Mouse (Mus musculus): ENCODE measurements at regions not wholly inside any gene's neighbourhood (a gene's known extent, or its start where the extent isn't known, plus 50 kb on each side); places are given as distances from the start of the nearest gene placed in this dataset.

DNA sequence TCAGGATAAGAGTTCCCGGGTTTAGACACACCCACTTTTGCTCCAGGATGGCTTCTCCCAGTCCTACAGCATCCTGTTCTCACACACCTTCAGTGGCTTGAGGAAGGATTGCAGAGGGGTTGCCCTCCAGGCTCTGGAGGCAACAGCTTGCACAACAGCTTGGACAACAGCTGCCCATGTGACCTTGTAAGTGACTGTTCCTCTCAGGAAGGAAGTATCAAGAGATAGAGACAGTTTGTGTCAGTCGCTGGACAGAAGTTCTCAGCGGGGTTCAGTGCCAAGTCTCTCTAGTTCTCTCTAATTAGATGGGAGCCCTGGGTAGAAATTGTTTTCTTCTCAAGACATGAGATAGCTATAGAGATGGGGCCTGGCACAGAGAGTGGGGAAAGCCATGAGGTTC, 252.9 kb upstream of the Tle3 start:
- WGBS, result 88% methylated on average over 3 of the region's 3 CpGs

DNA sequence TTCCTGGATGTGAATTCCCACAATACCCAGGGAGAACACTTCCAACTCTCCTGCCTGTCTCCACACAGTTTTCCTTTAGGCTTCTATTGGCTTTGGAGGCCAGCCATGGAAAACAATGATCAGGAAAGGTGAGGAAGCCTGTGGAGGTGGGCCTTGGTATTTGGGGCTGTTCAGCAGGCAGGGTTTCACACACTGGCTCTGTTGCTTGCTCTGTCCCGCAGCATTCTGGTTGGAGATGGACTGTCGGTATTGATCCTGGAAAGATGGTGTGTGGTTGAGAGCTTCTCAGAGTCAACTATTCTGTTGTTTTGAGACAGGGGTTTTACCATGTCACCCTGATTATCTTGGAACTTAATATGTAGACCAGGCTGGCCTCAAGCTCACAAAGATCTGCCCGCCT, 251.6 kb upstream of the Tle3 start:
- no peak for DNase-seq (ENCODE audit: low spot score)
- H3K4me1 ChIP-seq, result peaks cover 30% of the 10 kb centered on the region
- no peaks in the 10 kb centered on the region for H3K36me3 ChIP-seq
- H3K27ac ChIP-seq, result no peak overlapping the region
- no peaks in the 10 kb centered on the region for H3K9me3 ChIP-seq (replicated peaks)
- peaks cover 57% of the 10 kb centered on the region for H3K27me3 ChIP-seq (ENCODE audit: low read depth, poor library complexity, severe bottlenecking)
- 86% methylated on average over 3 of the region's 3 CpGs for WGBS
- H3K4me3 ChIP-seq, result no peak overlapping the region

More for the DNA sequence above, 252.9 kb upstream of the Tle3 start:
- no peak for DNase-seq (ENCODE audit: low spot score)
- Histone ChIP-seq H3K27ac (no peak overlapping the region), H3K36me3 (no peaks in the 10 kb centered on the region), H3K27me3 (ENCODE audit: low read depth, poor library complexity, severe bottlenecking) (peaks cover 61% of the 10 kb centered on the region), H3K9me3 (replicated peaks) (no peaks in the 10 kb centered on the region), H3K4me3 (no peak overlapping the region), H3K4me1 (peaks cover 34% of the 10 kb centered on the region)

DNA sequence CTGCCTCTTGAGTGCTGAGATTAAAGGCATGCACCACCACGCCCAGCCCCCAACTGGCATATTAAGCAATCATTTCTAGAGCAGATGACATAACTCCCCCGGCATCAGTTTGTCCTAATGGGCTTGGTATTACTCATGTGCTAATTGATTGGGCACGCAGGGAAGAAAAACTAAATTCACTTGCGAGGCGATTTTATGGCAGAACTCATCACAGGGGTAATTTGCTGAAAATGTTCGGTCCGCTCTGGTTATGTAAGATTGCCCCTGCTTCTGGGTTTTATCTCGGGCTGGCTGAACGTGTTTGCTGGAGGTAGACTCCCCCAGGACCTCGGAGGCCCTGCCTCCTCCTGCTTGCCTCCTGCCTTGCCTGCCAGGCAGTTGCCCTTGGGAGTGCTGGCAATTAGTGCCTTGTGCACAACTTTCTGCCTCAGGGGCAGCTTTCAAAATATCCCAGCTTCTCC, 251.2 kb upstream of the Tle3 start:
- no peak for DNase-seq (ENCODE audit: low spot score)
- peaks cover 57% of the 10 kb centered on the region for H3K27me3 ChIP-seq (ENCODE audit: low read depth, poor library complexity, severe bottlenecking)
- peaks cover 28% of the 10 kb centered on the region for H3K4me1 ChIP-seq
- H3K4me3 ChIP-seq, result no peak overlapping the region
- H3K27ac ChIP-seq, result no peak overlapping the region
- H3K9me3 ChIP-seq (replicated peaks), result no peaks in the 10 kb centered on the region
- 59% methylated on average over 10 of the region's 10 CpGs for WGBS
- H3K36me3 ChIP-seq, result no peaks in the 10 kb centered on the region

DNA sequence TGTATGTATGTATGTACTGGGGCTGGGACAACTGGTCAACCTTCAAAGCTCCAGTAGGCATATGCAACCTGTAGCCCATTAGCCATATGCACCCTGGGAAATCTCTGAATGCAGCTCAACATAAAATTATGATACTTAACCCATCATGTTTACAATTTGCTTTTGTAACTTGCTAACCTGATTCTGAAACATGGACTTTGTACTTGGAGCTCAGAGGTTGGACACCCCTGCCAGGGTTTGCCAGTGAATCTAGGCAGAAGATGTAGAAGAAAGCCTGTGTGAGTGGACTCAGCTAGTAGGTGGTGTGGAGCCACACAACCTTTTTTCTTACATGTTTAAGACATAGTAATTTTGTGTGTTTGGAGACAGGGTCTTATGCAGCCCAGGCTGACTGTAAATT, 248.7 kb upstream of the Tle3 start:
- peaks cover 21% of the 10 kb centered on the region for H3K4me1 ChIP-seq
- no peaks in the 10 kb centered on the region for H3K9me3 ChIP-seq (replicated peaks)
- peaks cover 54% of the 10 kb centered on the region for H3K27me3 ChIP-seq (ENCODE audit: low read depth, poor library complexity, severe bottlenecking)
- H3K4me3 ChIP-seq, result no peak overlapping the region
- no peak for DNase-seq (ENCODE audit: low spot score)
- no peaks in the 10 kb centered on the region for H3K36me3 ChIP-seq
- no peak overlapping the region for H3K27ac ChIP-seq

DNA sequence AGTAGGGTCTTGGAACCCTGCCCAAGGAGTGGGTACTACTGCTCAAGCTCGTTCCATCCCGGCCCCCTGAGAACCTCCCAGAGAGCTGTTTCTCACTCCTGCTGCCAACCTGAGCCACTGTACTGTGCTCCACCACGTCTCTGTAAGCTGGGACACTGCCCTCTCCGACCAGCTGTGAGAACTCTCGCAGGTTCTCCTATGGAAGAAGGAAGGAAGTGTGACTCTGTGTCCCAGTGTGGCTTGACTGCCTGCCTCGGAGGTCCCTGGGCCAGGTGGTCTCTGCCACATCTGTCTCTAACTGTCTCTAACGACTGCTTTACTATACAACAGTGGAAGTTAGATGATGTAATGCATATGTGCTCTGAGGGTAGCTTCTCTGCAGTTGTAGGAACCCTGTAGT, 246.4 kb upstream of the Tle3 start:
- Histone ChIP-seq H3K36me3 (no peaks in the 10 kb centered on the region), H3K27ac (0 out of 2 replicates have a peak overlapping the region, but pooled peaks have one; percentile 12), H3K27me3 (ENCODE audit: low read depth, poor library complexity, severe bottlenecking) (peaks cover 59% of the 10 kb centered on the region), H3K9me3 (replicated peaks) (no peaks in the 10 kb centered on the region), H3K4me3 (no peak overlapping the region), H3K4me1 (peaks cover 21% of the 10 kb centered on the region)
- 70% methylated on average over 7 of the region's 7 CpGs for WGBS
- DNase-seq (ENCODE audit: low spot score), result no peak

DNA sequence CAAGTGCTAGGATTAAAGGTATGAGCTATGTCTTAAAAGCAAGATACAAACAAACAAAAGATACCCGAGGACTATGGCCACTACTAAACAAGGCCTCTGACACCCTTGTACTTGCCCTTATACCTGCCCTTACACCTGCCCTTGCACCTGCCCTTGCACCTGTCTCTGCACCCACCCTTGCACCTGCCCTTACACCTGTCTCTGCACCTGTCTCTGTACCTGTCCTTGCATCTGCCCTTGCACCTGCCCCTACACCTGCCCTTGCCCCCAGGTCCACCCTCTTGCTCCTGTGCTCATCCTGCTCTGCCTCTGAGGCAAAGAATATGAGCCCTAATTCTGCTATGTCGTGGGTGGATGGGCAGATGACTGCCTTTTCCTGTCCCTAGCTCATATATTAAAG, 244.1 kb upstream of the Tle3 start:
- no peaks in the 10 kb centered on the region for H3K9me3 ChIP-seq (replicated peaks)
- peaks cover 15% of the 10 kb centered on the region for H3K4me1 ChIP-seq
- no peaks in the 10 kb centered on the region for H3K36me3 ChIP-seq
- no peak overlapping the region for H3K27ac ChIP-seq
- no peak for DNase-seq (ENCODE audit: low spot score)
- no peak overlapping the region for H3K4me3 ChIP-seq
- WGBS, result 78% methylated on average over 2 of the region's 2 CpGs
- H3K27me3 ChIP-seq (ENCODE audit: low read depth, poor library complexity, severe bottlenecking), result peaks cover 61% of the 10 kb centered on the region

DNA sequence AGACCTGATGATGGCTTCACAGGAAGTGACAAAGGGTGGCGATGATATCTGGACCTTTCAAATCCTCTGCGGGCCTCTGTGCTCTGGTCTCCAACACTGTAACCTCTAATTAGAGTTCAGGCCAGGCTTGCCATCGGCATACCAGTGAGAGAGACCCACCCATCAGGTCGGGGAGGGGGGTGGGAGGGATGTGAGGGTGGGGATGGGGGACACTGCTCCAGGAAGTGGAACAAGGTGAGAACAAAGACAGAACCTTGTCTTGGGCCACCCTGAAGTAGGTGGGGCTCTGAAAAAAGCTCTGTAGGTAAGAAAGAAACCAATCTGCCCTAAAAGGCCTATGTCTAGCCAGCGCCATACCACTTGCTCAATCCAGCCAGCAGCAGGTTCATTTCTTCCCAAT, 243.0 kb upstream of the Tle3 start:
- Histone ChIP-seq H3K9me3 (replicated peaks) (no peaks in the 10 kb centered on the region), H3K27ac (no peak overlapping the region), H3K27me3 (ENCODE audit: low read depth, poor library complexity, severe bottlenecking) (peaks cover 66% of the 10 kb centered on the region), H3K4me3 (no peak overlapping the region), H3K36me3 (no peaks in the 10 kb centered on the region), H3K4me1 (peaks cover 15% of the 10 kb centered on the region)
- DNase-seq (ENCODE audit: low spot score), result no peak
- 70% methylated on average over 5 of the region's 5 CpGs for WGBS

DNA sequence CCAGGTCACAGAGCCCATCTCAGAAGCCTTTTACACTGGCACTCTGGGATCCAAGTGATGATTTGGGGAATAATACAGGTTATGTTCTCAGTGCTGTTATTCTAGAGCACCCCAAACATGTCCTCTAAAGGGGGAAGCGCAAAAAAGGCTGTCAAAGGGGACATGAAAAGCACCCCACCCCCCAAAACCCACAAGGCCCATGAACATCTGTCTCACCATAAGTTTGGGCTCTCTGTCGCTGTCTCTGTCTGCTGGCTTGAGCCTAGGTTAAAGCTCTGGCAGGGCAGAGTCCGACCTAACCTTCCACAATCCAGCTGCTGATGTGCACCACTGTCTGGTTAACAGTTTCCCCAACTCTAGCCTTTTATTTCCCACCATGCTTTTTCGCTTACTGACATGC, 241.3 kb upstream of the Tle3 start:
- H3K4me3 ChIP-seq, result no peak overlapping the region
- 73% methylated on average over 4 of the region's 4 CpGs for WGBS
- H3K27me3 ChIP-seq (ENCODE audit: low read depth, poor library complexity, severe bottlenecking), result peaks cover 53% of the 10 kb centered on the region
- no peak for DNase-seq (ENCODE audit: low spot score)
- H3K27ac ChIP-seq, result no peak overlapping the region
- H3K4me1 ChIP-seq, result peaks cover 25% of the 10 kb centered on the region
- no peaks in the 10 kb centered on the region for H3K9me3 ChIP-seq (replicated peaks)
- no peaks in the 10 kb centered on the region for H3K36me3 ChIP-seq

DNA sequence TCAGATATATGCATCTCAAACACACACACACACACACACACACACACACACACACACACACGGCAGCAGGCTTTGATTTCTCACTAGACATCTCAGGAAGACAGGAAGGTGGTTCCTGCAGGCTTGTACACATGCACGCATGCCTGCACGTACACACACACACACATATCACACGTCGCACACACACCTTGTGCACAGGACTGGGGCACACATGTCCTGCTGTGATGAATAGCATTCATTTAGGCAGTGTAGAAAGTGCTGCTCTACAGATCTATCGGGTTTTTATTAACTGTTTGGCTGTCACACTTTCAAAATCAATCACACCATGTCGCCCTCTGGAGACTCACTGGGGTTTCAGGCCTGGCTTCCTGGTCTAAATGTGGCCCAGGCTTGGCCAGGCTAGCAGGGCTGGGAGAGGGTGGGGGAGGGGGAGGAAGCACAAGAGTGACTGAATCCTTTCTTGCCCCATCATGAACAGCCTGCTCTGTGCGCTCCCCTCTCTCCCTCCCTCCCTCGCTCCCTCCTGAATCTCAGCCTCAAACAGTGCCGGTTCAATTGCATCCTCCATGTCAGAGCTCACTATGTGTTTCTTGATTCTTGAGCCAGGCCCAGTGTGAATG, 236.8 kb upstream of the Tle3 start:
- 31% methylated on average over 10 of the region's 10 CpGs for WGBS
- H3K4me1 ChIP-seq, result peaks cover 38% of the 10 kb centered on the region
- DNase-seq (ENCODE audit: low spot score), result peak; percentile 78

DNA sequence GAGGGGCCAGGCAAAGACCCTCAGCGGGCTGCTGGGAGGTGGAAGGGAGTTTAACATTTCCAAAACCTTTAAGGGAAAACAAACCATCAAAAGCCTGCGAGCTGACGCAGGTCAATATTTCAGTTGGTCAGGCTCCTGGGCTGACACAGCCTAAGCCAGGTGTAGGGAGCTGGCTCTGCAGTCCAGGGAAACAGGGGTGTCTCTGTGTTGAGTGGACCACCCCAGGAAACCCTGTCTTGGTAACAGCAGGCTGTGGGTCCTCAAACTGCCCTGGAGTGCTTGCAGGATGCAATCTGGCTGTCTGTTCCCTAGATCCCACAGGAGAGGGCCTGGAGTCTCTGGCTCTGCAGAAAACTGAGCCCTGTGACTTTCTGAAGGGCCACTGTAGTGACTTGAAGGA, 236.2 kb upstream of the Tle3 start:
- WGBS, result 34% methylated on average over 3 of the region's 3 CpGs
- 0 out of 2 replicates have a peak overlapping the region, but pooled peaks have one; percentile 1 for H3K4me3 ChIP-seq
- H3K27ac ChIP-seq, result peak overlapping the region; percentile 73
- peaks cover 47% of the 10 kb centered on the region for H3K27me3 ChIP-seq (ENCODE audit: low read depth, poor library complexity, severe bottlenecking)
- H3K36me3 ChIP-seq, result no peaks in the 10 kb centered on the region
- DNase-seq (ENCODE audit: low spot score), result peak; percentile 45
- H3K9me3 ChIP-seq (replicated peaks), result no peaks in the 10 kb centered on the region
- peaks cover 33% of the 10 kb centered on the region for H3K4me1 ChIP-seq

More for the DNA sequence above, 236.8 kb upstream of the Tle3 start:
- H3K27me3 ChIP-seq (ENCODE audit: low read depth, poor library complexity, severe bottlenecking), result peaks cover 52% of the 10 kb centered on the region
- no peaks in the 10 kb centered on the region for H3K9me3 ChIP-seq (replicated peaks)
- H3K36me3 ChIP-seq, result no peaks in the 10 kb centered on the region
- 0 out of 2 replicates have a peak overlapping the region, but pooled peaks have one; percentile 1 for H3K4me3 ChIP-seq
- peak overlapping the region; percentile 73 for H3K27ac ChIP-seq

DNA sequence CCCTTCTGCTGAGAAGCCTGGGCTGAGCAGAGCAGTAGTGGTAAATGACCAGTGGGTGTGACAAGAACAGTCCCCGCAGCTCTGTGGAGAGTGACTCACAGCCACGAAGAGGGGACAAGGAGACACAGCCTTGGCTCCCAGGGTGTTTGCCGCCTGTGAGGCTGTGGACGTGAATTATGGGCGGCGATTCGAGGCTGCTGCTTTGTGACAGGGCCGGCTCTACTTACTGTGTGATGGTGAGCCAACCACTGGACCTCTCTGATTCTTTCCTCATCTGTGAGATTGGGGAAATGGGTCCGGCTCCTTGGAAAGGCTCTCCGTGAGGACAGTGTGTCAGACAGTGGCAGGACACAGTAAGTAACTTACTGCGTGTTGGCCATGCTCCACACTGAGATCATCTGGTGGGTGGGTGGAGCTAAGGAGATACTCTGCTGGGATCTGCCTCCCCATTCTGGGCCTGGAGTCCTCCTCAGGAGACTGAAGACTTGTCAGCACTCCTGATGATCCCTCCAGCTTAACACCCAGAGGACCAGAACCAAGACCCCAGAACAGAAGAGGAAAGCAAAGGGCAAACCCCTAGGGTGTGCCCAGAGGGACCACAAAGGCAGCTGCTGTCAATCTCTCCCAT, 233.3 kb upstream of the Tle3 start:
- 63% methylated on average over 11 of the region's 11 CpGs for WGBS
- Histone ChIP-seq H3K27ac (peak overlapping the region; percentile 33; the same call in 1 of the 2 replicates), H3K36me3 (no peaks in the 10 kb centered on the region), H3K9me3 (replicated peaks) (no peaks in the 10 kb centered on the region), H3K4me3 (no peak overlapping the region), H3K27me3 (ENCODE audit: low read depth, poor library complexity, severe bottlenecking) (peaks cover 34% of the 10 kb centered on the region), H3K4me1 (peaks cover 34% of the 10 kb centered on the region)
- no peak for DNase-seq (ENCODE audit: low spot score)

DNA sequence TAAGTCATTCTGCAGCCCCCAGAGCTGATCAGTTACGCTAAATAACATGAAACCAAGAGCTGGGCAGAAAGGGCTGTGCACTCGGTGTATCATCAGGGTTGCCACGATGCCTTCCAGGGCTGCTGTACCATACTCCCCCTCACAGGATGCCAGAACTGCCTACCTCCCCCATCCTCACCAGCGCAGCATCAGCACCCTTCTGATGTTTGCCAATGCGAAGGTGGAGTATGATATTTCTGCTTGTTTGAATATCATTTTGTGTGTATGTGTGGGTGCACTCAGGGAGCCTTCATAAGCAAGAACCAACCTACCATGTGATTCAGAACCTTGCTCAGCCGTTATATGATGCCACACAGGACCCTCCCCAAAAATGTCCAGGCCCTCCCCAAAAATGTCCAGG, 229.1 kb upstream of the Tle3 start:
- H3K4me1 ChIP-seq, result peaks cover 21% of the 10 kb centered on the region
- DNase-seq (ENCODE audit: low spot score), result no peak

DNA sequence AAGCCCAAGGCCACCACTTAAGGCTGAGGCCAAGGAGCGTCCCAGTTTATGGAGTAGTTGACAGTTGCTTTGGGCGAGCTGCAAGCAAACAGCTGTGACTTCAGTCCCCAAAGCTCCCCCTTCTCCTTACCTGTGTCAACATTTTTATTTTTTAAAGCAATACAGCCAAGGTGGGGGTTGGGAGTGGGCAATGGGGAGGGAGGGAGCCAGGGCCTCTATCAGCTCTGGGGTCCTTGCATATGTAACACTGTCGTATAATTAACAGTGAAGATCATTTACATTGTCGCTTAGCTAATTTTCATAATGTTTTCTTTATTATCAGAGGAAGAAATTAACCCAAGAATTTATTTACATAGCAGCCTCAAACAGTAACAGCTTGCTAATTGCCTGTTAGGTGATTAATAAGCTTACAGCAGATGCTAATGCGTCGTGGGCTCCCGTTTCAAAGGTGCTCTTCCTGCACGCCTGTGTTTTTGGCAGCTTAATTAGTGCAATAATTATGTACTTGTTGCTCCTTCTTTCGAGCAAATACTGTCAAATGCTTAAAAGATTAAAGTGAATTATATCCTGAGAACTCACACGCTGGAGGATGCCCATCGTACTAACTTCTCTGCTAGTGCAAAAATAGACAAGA, 227.4 kb upstream of the Tle3 start:
- Histone ChIP-seq H3K36me3 (no peaks in the 10 kb centered on the region), H3K4me1 (peaks cover 14% of the 10 kb centered on the region), H3K27ac (no peak overlapping the region), H3K9me3 (replicated peaks) (no peaks in the 10 kb centered on the region), H3K27me3 (ENCODE audit: low read depth, poor library complexity, severe bottlenecking) (peaks cover 23% of the 10 kb centered on the region), H3K4me3 (no peak overlapping the region)
- 45% methylated on average over 11 of the region's 11 CpGs for WGBS
- no peak for DNase-seq (ENCODE audit: low spot score)

More for the DNA sequence above, 229.1 kb upstream of the Tle3 start:
- H3K36me3 ChIP-seq, result no peaks in the 10 kb centered on the region
- no peak overlapping the region for H3K27ac ChIP-seq
- no peaks in the 10 kb centered on the region for H3K9me3 ChIP-seq (replicated peaks)
- WGBS, result 92% methylated on average over 6 of the region's 6 CpGs
- H3K27me3 ChIP-seq (ENCODE audit: low read depth, poor library complexity, severe bottlenecking), result peaks cover 36% of the 10 kb centered on the region
- no peak overlapping the region for H3K4me3 ChIP-seq
